Mouse (Mus musculus): ENCODE data around the gene Lrrc2. TPM values are rescaled to one million over a fixed set of nuclear protein-coding genes. Genes with fewer than 3 reads are reported as not detected.

Gene Lrrc2
- polyA plus RNA-seq, 1 experiment from 2014 or later, result 0.51 TPM

DNA sequence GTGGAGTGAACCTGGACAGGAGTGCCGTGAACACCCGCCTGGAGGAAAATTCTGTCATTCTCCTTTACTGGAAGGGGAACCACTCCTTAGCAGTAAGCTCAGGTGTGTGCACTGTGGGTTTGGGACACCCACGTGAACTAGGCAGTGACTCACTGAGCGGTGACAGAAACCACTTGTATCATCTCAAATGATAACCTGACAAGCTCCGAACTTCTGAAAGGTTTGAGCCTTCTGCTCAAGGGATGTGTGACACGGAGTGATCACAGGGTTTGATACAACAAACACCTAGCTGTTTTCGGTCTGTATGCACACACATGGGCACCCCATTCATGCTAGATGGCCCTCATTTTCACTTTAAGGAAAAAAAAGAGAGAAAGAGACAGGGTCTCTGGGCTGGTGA, 34.6 kb upstream of the Lrrc2 start, which contains the start of gene Fam240a:
Gene Fam240a, minus strand, starts transcription at position 76 of the 400 bp plus-strand sequence.
- WGBS, result 92% methylated on average over 7 of the region's 7 CpGs

DNA sequence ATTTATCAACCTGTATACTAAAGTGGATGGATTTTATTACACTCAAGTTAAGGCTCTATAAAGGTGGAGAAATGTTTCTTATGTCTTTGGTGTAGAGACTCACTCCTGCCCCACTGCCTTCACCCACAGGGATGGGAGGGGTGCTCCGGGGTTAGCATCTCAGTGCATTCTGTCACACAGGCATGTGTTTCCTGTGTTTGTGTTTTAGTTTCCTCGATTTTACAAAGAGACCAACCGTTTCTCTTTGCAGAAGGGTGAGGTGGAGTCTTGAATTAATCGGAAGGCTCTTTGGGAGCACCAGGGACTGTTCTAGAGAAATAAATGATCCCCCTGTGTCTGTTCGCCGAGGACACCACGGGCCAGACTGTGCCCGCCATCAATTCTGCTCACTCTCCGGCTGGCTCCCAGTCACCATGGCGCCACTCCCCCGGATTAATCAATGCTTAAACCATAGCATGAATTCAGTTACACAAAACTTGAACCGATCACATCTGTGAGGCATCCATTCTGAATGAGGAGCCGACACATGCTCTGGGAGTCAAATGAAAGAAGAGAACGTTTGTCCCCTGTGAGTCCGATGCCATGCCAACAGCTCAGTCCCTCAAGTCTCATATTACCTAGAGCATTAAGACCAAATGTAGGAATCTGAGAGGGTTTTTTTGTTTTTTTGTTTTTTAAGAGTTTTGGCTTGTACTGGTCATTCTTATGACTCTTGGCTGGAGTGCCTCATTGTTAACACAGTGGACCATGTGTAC, 30.5 kb upstream of the Lrrc2 start:
- H3K27ac ChIP-seq (replicated peaks; ENCODE audit: low read depth, low read length), result no peak overlapping the region
- DNase-seq (no peak), ATAC-seq (ENCODE audit: low FRiP score, low TSS enrichment) (no peak)
- H3K27me3 ChIP-seq (ENCODE audit: control insufficient read depth, insufficient read depth, low read length), result no peaks in the 10 kb centered on the region
- no peaks in the 10 kb centered on the region for H3K4me1 ChIP-seq (ENCODE audit: control insufficient read depth, insufficient read depth, low read length)
- H3K36me3 ChIP-seq (ENCODE audit: control insufficient read depth, insufficient read depth, low read length), result no peaks in the 10 kb centered on the region
- no peak overlapping the region for H3K4me3 ChIP-seq (replicated peaks; ENCODE audit: low read depth, low read length)
- WGBS, result 58% methylated on average over 15 of the region's 15 CpGs
- no peak overlapping the region for H3K9ac ChIP-seq (replicated peaks; ENCODE audit: low read length)
- H3K9me3 ChIP-seq (ENCODE audit: control insufficient read depth, low read length), result no peaks in the 10 kb centered on the region
- no peak overlapping the region for H3K4me2 ChIP-seq (ENCODE audit: low read length)

More for the DNA sequence above, 34.6 kb upstream of the Lrrc2 start, which contains the start of gene Fam240a:
- Histone ChIP-seq H3K4me1 (ENCODE audit: control insufficient read depth, insufficient read depth, low read length) (no peaks in the 10 kb centered on the region), H3K36me3 (ENCODE audit: control insufficient read depth, insufficient read depth, low read length) (no peaks in the 10 kb centered on the region), H3K9ac (replicated peaks; ENCODE audit: low read length) (no peak within 1 kb of the TSS), H3K9me3 (ENCODE audit: control insufficient read depth, low read length) (no peaks in the 10 kb centered on the region), H3K27ac (replicated peaks; ENCODE audit: low read depth, low read length) (no peak within 1 kb of the TSS), H3K27me3 (ENCODE audit: control insufficient read depth, insufficient read depth, low read length) (no peaks in the 10 kb centered on the region), H3K4me2 (ENCODE audit: low read length) (no peak within 1 kb of the TSS), H3K4me3 (replicated peaks; ENCODE audit: low read depth, low read length) (no peak within 1 kb of the TSS)
- DNase-seq (no peak), ATAC-seq (ENCODE audit: low FRiP score, low TSS enrichment) (no peak)

DNA sequence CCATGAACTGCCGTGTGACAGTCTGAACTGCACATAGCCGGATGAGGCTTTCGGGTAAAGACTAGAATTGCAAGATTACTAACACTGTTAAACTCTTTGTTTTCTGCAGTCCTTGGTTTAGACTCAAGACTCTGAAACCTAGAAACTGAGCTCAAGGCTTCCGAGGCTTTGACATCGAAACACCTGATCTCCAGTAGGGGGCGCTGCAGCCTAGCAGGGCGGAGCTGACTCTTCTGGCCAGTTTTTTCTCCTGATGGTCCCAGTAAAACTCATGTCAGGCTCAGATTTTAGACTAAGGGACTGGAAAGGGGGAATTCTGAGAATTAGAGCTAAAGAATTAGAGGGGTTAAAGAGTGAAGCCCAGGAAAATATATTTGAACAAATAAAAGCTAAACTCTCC, 28.6 kb upstream of the Lrrc2 start:
- H3K4me1 ChIP-seq (ENCODE audit: control insufficient read depth, insufficient read depth, low read length), result no peaks in the 10 kb centered on the region
- no peaks in the 10 kb centered on the region for H3K27me3 ChIP-seq (ENCODE audit: control insufficient read depth, insufficient read depth, low read length)
- no peak overlapping the region for H3K27ac ChIP-seq (replicated peaks; ENCODE audit: low read depth, low read length)
- no peak overlapping the region for H3K4me3 ChIP-seq (replicated peaks; ENCODE audit: low read depth, low read length)
- WGBS, result 17% methylated on average over 7 of the region's 7 CpGs
- H3K4me2 ChIP-seq (ENCODE audit: low read length), result no peak overlapping the region
- H3K9me3 ChIP-seq (ENCODE audit: control insufficient read depth, low read length), result no peaks in the 10 kb centered on the region
- no peak overlapping the region for H3K9ac ChIP-seq (replicated peaks; ENCODE audit: low read length)
- H3K36me3 ChIP-seq (ENCODE audit: control insufficient read depth, insufficient read depth, low read length), result no peaks in the 10 kb centered on the region
- DNase-seq (peak; percentile 87), ATAC-seq (ENCODE audit: low FRiP score, low TSS enrichment) (no peak)

- Histone ChIP-seq H3K27ac (replicated peaks; ENCODE audit: low read depth, low read length) (no peak overlapping the region), H3K4me3 (replicated peaks; ENCODE audit: low read depth, low read length) (no peak overlapping the region), H3K4me1 (ENCODE audit: control insufficient read depth, insufficient read depth, low read length) (no peaks in the 10 kb centered on the region), H3K27me3 (ENCODE audit: control insufficient read depth, insufficient read depth, low read length) (no peaks in the 10 kb centered on the region), H3K9ac (replicated peaks; ENCODE audit: low read length) (no peak overlapping the region), H3K36me3 (ENCODE audit: control insufficient read depth, insufficient read depth, low read length) (no peaks in the 10 kb centered on the region), H3K4me2 (ENCODE audit: low read length) (no peak overlapping the region), H3K9me3 (ENCODE audit: control insufficient read depth, low read length) (no peaks in the 10 kb centered on the region)
- ATAC-seq (ENCODE audit: low FRiP score, low TSS enrichment), result no peak
- 73% methylated on average over 6 of the region's 6 CpGs for WGBS
- DNase-seq, result no peak
These were observed 19.8 kb upstream of the Lrrc2 start for GRCm38 (mm10) chr9:110931573-110931972.

GRCm38 (mm10) chr9:110933850-110934437, 17.4 kb upstream of the Lrrc2 start:
- Histone ChIP-seq H3K36me3 (ENCODE audit: control insufficient read depth, insufficient read depth, low read length) (no peaks in the 10 kb centered on the region), H3K27ac (replicated peaks; ENCODE audit: low read depth, low read length) (0 out of 2 replicates have a peak overlapping the region, but pooled peaks have one; percentile 14), H3K4me1 (ENCODE audit: control insufficient read depth, insufficient read depth, low read length) (no peaks in the 10 kb centered on the region), H3K4me2 (ENCODE audit: low read length) (no peak overlapping the region), H3K9ac (replicated peaks; ENCODE audit: low read length) (no peak overlapping the region), H3K27me3 (ENCODE audit: control insufficient read depth, insufficient read depth, low read length) (no peaks in the 10 kb centered on the region), H3K4me3 (replicated peaks; ENCODE audit: low read depth, low read length) (no peak overlapping the region), H3K9me3 (ENCODE audit: control insufficient read depth, low read length) (no peaks in the 10 kb centered on the region)
- 67% methylated on average over 12 of the region's 12 CpGs for WGBS
- no peak for ATAC-seq (ENCODE audit: low FRiP score, low TSS enrichment)
- peak; percentile 44 for DNase-seq

- no peaks in the 10 kb centered on the region for H3K27me3 ChIP-seq (ENCODE audit: control insufficient read depth, insufficient read depth, low read length)
- H3K9me3 ChIP-seq (ENCODE audit: control insufficient read depth, low read length), result no peaks in the 10 kb centered on the region
- DNase-seq (no peak), ATAC-seq (ENCODE audit: low FRiP score, low TSS enrichment) (no peak)
- 86% methylated on average over 7 of the region's 7 CpGs for WGBS
- H3K9ac ChIP-seq (replicated peaks; ENCODE audit: low read length), result no peak overlapping the region
- no peaks in the 10 kb centered on the region for H3K4me1 ChIP-seq (ENCODE audit: control insufficient read depth, insufficient read depth, low read length)
- H3K27ac ChIP-seq (replicated peaks; ENCODE audit: low read depth, low read length), result no peak overlapping the region
- no peak overlapping the region for H3K4me3 ChIP-seq (replicated peaks; ENCODE audit: low read depth, low read length)
- H3K36me3 ChIP-seq (ENCODE audit: control insufficient read depth, insufficient read depth, low read length), result no peaks in the 10 kb centered on the region
- no peak overlapping the region for H3K4me2 ChIP-seq (ENCODE audit: low read length)
These were observed 15.4 kb upstream of the Lrrc2 start for GRCm38 (mm10) chr9:110935941-110936340.

- Histone ChIP-seq H3K36me3 (ENCODE audit: control insufficient read depth, insufficient read depth, low read length) (no peaks in the 10 kb centered on the region), H3K9ac (replicated peaks; ENCODE audit: low read length) (no peak overlapping the region), H3K4me2 (ENCODE audit: low read length) (no peak overlapping the region), H3K27ac (replicated peaks; ENCODE audit: low read depth, low read length) (no peak overlapping the region), H3K4me3 (replicated peaks; ENCODE audit: low read depth, low read length) (no peak overlapping the region), H3K4me1 (ENCODE audit: control insufficient read depth, insufficient read depth, low read length) (no peaks in the 10 kb centered on the region), H3K27me3 (ENCODE audit: control insufficient read depth, insufficient read depth, low read length) (no peaks in the 10 kb centered on the region), H3K9me3 (ENCODE audit: control insufficient read depth, low read length) (no peaks in the 10 kb centered on the region)
- WGBS, result 60% methylated on average over 12 of the region's 12 CpGs
- no peak for DNase-seq
- no peak for ATAC-seq (ENCODE audit: low FRiP score, low TSS enrichment)
These were observed 13.5 kb upstream of the Lrrc2 start for GRCm38 (mm10) chr9:110937506-110938490.

DNA sequence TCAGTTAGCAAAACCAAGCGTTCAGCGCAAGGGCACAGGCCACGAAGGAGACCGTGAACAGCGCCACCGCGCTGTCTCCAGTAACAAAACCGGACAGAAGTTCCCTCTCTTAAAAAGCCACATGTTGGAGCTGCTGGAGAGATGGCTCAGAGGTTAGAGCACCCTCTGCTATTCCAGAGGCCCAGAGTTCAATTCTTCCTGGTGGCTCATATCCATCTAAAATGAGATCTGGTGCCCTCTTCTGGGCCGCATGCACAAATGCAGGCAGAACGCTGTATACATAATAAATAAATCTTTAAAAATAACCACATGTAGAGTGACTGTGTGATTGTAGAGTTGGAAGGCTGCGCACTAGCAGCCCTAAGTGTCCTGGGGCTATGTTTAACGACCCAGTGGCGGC, 7.1 kb upstream of the Lrrc2 start:
- Histone ChIP-seq H3K4me2 (ENCODE audit: low read length) (no peak overlapping the region), H3K9me3 (ENCODE audit: control insufficient read depth, low read length) (no peaks in the 10 kb centered on the region), H3K27me3 (ENCODE audit: control insufficient read depth, insufficient read depth, low read length) (peaks cover 25% of the 10 kb centered on the region), H3K4me1 (ENCODE audit: control insufficient read depth, insufficient read depth, low read length) (peaks cover 9% of the 10 kb centered on the region; the same call in 1 of the 2 replicates), H3K9ac (replicated peaks; ENCODE audit: low read length) (no peak overlapping the region), H3K27ac (replicated peaks; ENCODE audit: low read depth, low read length) (no peak overlapping the region), H3K4me3 (replicated peaks; ENCODE audit: low read depth, low read length) (no peak overlapping the region), H3K36me3 (ENCODE audit: control insufficient read depth, insufficient read depth, low read length) (no peaks in the 10 kb centered on the region)
- ATAC-seq (ENCODE audit: low FRiP score, low TSS enrichment), result no peak
- 38% methylated on average over 13 of the region's 13 CpGs for WGBS
- peak; percentile 62 for DNase-seq

Measured in midbrain, embryonic 14.5 days (tissue).